Mouse (Mus musculus) cortical plate, adult 2 months (tissue): ENCODE measurements around the gene Hspa1b.
"Not testable (repeated sequence)": the region's sequence is repeated elsewhere in the genome, so short reads cannot be mapped to it uniquely, and the experiment has no call there.

Source experiments
- CTCF ChIP-seq: fragments of 200-500 bp; IDR thresholded peaks from 2 replicates; pipeline ENCODE4 v1.5.1; 2011; ENCODE audit warnings: mild to moderate bottlenecking, control low read depth, low read length; ENCODE audit not compliant: insufficient read depth; ENCODE audit errors: extremely low read depth
- POLR2A ChIP-seq: fragments of 200-500 bp; IDR thresholded peaks from 2 replicates; pipeline ENCODE4 v1.6.1; 2011; ENCODE audit warnings: mild to moderate bottlenecking, low read length, control low read depth; ENCODE audit not compliant: insufficient read depth; ENCODE audit errors: extremely low read depth

DNA sequence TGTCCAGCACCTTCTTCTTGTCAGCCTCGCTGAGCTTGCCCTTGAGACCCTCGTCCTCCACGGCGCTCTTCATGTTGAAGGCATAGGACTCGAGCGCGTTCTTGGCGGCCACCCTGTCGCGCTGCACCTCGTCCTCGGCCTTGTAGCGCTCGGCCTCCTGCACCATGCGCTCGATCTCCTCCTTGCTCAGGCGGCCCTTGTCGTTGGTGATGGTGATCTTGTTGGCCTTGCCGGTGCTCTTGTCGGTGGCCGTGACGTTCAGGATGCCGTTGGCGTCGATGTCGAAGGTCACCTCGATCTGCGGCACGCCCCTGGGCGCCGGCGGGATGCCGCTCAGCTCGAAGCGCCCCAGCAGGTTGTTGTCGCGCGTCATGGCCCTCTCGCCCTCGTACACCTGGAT lies 1.7 kb downstream of the Hspa1b start:
- TF ChIP-seq POLR2A, CTCF: not testable (repeated sequence)
